Mouse (Mus musculus) CH12.LX (cell line): ENCODE data around the gene Arl15. TPM values are rescaled to one million over a fixed set of nuclear protein-coding genes. Genes with fewer than 3 reads are reported as not detected.

ENCODE experiments used
- DNase-seq: peaks from one replicate; pipeline ENCODE4 v3.0.0-alpha.2; 2013; ENCODE audit errors: extremely low read depth
- H3K27ac ChIP-seq: 2 replicates; pipeline ENCODE4 v1.5.1; 2012; ENCODE audit warnings: low read depth, mild to moderate bottlenecking, control low read depth, moderate library complexity; ENCODE audit not compliant: insufficient read depth
- H3K27me3 ChIP-seq: replicated peaks from 2 replicates; pipeline ENCODE3; 2012; ENCODE audit warnings: inconsistent platforms
- H3K36me3 ChIP-seq, 2 experiments: replicated peaks in 1 of 2; 2 replicates each; pipeline versions ENCODE3 to v1.6.1; 2012; ENCODE audit warnings: inconsistent platforms in 1 of 2, low read length in 1 of 2, mild to moderate bottlenecking in 1 of 2, mixed read lengths in 1 of 2, moderate library complexity in 1 of 2; ENCODE audit not compliant: control insufficient read depth in 1 of 2, insufficient read depth in 1 of 2
- H3K4me1 ChIP-seq, 2 experiments: 2 replicates each; pipeline ENCODE4 v1.6.1; 2012; ENCODE audit warnings: inconsistent platforms in 1 of 2, moderate library complexity in 1 of 2; ENCODE audit not compliant: insufficient read depth in 2 of 2, control insufficient read depth in 1 of 2
- H3K4me2 ChIP-seq: 2 replicates; pipeline ENCODE4 v1.6.1; 2012; ENCODE audit warnings: low read depth, mild to moderate bottlenecking, control low read depth; ENCODE audit not compliant: poor library complexity, insufficient read depth, severe bottlenecking
- H3K4me3 ChIP-seq, 3 experiments: fragments of 150-350 bp in 1 of 3; sonication (generic) in 1 of 3; replicated peaks in 1 of 3; 2 replicates each; pipeline versions ENCODE3 to v1.5.1; 2011 to 2012; ENCODE audit warnings: low read depth in 2 of 3, low read length in 2 of 3, mild to moderate bottlenecking in 2 of 3, moderate library complexity in 2 of 3, control low read depth in 1 of 3, improper control_type of control experiment in 1 of 3, inconsistent platforms in 1 of 3, mixed read lengths in 1 of 3; ENCODE audit not compliant: poor library complexity in 1 of 3
- H3K79me2 ChIP-seq: replicated peaks from 2 replicates; pipeline ENCODE4 v1.6.1; 2012; ENCODE audit warnings: mild to moderate bottlenecking, moderate library complexity; ENCODE audit not compliant: control insufficient read depth, poor library complexity, insufficient read depth, severe bottlenecking; ENCODE audit errors: extremely low read depth
- H3K9ac ChIP-seq: 2 replicates; pipeline ENCODE4 v1.6.1; 2012; ENCODE audit warnings: low read depth, mild to moderate bottlenecking, control low read depth, moderate library complexity; ENCODE audit not compliant: insufficient read depth
- H3K9me3 ChIP-seq: replicated peaks from 2 replicates; pipeline ENCODE3; 2012; ENCODE audit warnings: low read length, inconsistent platforms, mixed read lengths
- BHLHE40 ChIP-seq: IDR thresholded peaks from 2 replicates; pipeline ENCODE4 v1.6.1; 2011; ENCODE audit warnings: mild to moderate bottlenecking, low read depth, low read length, improper control_type of control experiment
- CHD2 ChIP-seq: IDR thresholded peaks from 2 replicates; pipeline ENCODE4 v1.6.1; 2011; ENCODE audit warnings: low read length, improper control_type of control experiment
- CTCF ChIP-seq, 2 experiments: IDR thresholded peaks in 1 of 2; conservative IDR thresholded peaks in 1 of 2; 2 replicates each; pipeline ENCODE4 v1.5.1; 2011 to 2012; ENCODE audit warnings: low read depth in 2 of 2, low read length in 2 of 2, improper control_type of control experiment in 1 of 2, inconsistent platforms in 1 of 2, mild to moderate bottlenecking in 1 of 2, moderate library complexity in 1 of 2
- E2F4 ChIP-seq: IDR thresholded peaks from 2 replicates; pipeline ENCODE4 v1.6.1; 2011; ENCODE audit warnings: low read depth, low read length, improper control_type of control experiment; ENCODE audit not compliant: insufficient replicate concordance
- ELF1 ChIP-seq: IDR thresholded peaks from 2 replicates; pipeline ENCODE4 v1.6.1; 2014; ENCODE audit warnings: low read depth, mild to moderate bottlenecking, inconsistent platforms, low read length, improper control_type of control experiment
- EP300 ChIP-seq: IDR thresholded peaks from 2 replicates; pipeline ENCODE4 v1.6.1; 2011; ENCODE audit warnings: low read length, improper control_type of control experiment
- ETS1 ChIP-seq: conservative IDR thresholded peaks from 2 replicates; pipeline ENCODE4 v1.6.1; 2012; ENCODE audit warnings: low read depth, mild to moderate bottlenecking, inconsistent platforms, low read length, improper control_type of control experiment, moderate library complexity
- HCFC1 ChIP-seq: IDR thresholded peaks from 2 replicates; pipeline ENCODE4 v1.6.1; 2012; ENCODE audit warnings: low read depth, mild to moderate bottlenecking, inconsistent platforms, low read length, improper control_type of control experiment
- IRF4 ChIP-seq: IDR thresholded peaks from 2 replicates; pipeline ENCODE4 v1.6.1; 2014; ENCODE audit warnings: low read depth, mild to moderate bottlenecking, inconsistent platforms, low read length, improper control_type of control experiment
- JUN ChIP-seq: IDR thresholded peaks from 2 replicates; pipeline ENCODE4 v1.6.1; 2011; ENCODE audit warnings: low read depth, mild to moderate bottlenecking, low read length, improper control_type of control experiment, moderate library complexity; ENCODE audit not compliant: insufficient read depth
- NRF1 ChIP-seq: IDR thresholded peaks from 2 replicates; pipeline ENCODE4 v1.6.1; 2014; ENCODE audit warnings: low read depth, mild to moderate bottlenecking, inconsistent platforms, low read length, improper control_type of control experiment, moderate library complexity
- PAX5 ChIP-seq: IDR thresholded peaks from 2 replicates; pipeline ENCODE4 v1.6.1; 2012; ENCODE audit warnings: low read length, inconsistent platforms, mixed read lengths
- RCOR1 ChIP-seq: conservative IDR thresholded peaks from 2 replicates; pipeline ENCODE4 v1.6.1; 2012; ENCODE audit warnings: low read depth, mild to moderate bottlenecking, inconsistent platforms, low read length, improper control_type of control experiment
- SIN3A ChIP-seq: IDR thresholded peaks from 2 replicates; pipeline ENCODE4 v1.6.1; 2012; ENCODE audit warnings: low read length, improper control_type of control experiment, inconsistent platforms
- TBP ChIP-seq: conservative IDR thresholded peaks from 2 replicates; pipeline ENCODE4 v1.6.1; 2011; ENCODE audit warnings: low read depth, low read length, improper control_type of control experiment
- ZC3H11A ChIP-seq: IDR thresholded peaks from 2 replicates; pipeline ENCODE4 v1.6.1; 2012; ENCODE audit warnings: low read depth, mild to moderate bottlenecking, inconsistent platforms, low read length, improper control_type of control experiment
- ZKSCAN1 ChIP-seq: IDR thresholded peaks from 2 replicates; pipeline ENCODE4 v1.6.1; 2012; ENCODE audit warnings: low read depth, inconsistent platforms, low read length, improper control_type of control experiment, borderline replicate concordance
- ZNF384 ChIP-seq: IDR thresholded peaks from 2 replicates; pipeline ENCODE4 v1.6.1; 2012; ENCODE audit warnings: low read depth, low read length, improper control_type of control experiment, inconsistent platforms
- dilution Hi-C: fragments of 300-500 bp; cut with MboI; formaldehyde crosslinking; loops from 2 replicates; pipeline ENCODE4 v1.14.3; 2020; ENCODE audit warnings: low sequenced_read_pairs; ENCODE audit not compliant: extremely low pct_unique_long_range_greater_than_20kb, extremely low pct_ligation_motif_present
- in situ Hi-C: fragments of 300-500 bp; cut with MboI; formaldehyde crosslinking; loops from 3 replicates; pipeline ENCODE4 v1.14.3; 2019; ENCODE audit warnings: low sequenced_read_pairs, low pct_ligation_motif_present, low pct_unique_long_range_greater_than_20kb, mixed read lengths
- polyA plus RNA-seq: library from polyadenylated mRNA; unstranded; fragments of >175 nt; gene quantifications from 2 replicates; pipeline ENCODE4 v1.2.1, GENCODE M21; 2012; ENCODE audit warnings: low read depth; ENCODE audit not compliant: insufficient read length
- total RNA-seq, 2 experiments: library from RNA; depleted of rRNA; stranded (reverse); fragments of 300-350 nt in 1 of 2; fragments of >200 nt in 1 of 2; gene quantifications; 2 replicates each; pipeline ENCODE4 v1.2.3; 2012 to 2014

Gene Arl15
- total and polyA plus RNA-seq, 3 experiments: 2.2 to 5.2 (median 4.8) TPM

DNA sequence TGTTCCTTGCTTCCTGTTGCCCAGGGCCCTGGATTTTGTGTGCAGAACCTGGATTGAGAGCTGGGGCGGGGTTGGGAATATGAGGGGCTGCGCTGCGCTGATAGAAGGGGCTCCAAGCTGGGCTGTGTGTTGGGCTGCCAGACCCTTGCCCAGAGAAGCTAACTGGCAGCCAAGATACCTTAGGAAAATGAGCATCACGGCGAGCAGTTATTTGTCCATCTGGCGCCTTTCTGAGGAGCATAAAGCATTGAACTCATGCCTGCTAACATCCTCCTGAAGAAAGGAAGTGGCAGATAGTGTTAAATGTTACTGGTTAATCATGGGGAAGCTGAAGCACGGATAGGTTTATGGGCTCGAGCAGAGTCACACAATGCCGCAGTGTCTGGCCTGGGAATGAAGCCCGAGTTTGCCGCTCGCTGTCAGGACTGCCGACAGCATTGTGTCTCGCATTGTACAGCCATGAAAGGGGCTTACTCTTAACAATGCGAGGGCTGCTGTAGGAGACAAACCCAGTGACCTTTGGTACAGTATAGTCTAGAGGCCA is 123.6 kb downstream of the Arl15 start:
- Histone ChIP-seq H3K36me3 (peaks cover 0 to 17% of the 10 kb centered on the region in 2 experiments), H3K27me3 (no peaks in the 10 kb centered on the region), H3K9me3 (no peaks in the 10 kb centered on the region), H3K9ac (no peak overlapping the region), H3K4me3 (no peak overlapping the region), H3K79me2 (no peaks in the 10 kb centered on the region), H3K27ac (no peak overlapping the region), H3K4me1 (no peaks in the 10 kb centered on the region), H3K4me2 (no peak overlapping the region)
- DNase-seq: no peak
- in situ Hi-C loops: no loop called here
- TF ChIP-seq ELF1 (no peak), HCFC1 (no peak), RCOR1 (no peak), EP300 (no peak)
- dilution Hi-C loops: no loop called here

DNA sequence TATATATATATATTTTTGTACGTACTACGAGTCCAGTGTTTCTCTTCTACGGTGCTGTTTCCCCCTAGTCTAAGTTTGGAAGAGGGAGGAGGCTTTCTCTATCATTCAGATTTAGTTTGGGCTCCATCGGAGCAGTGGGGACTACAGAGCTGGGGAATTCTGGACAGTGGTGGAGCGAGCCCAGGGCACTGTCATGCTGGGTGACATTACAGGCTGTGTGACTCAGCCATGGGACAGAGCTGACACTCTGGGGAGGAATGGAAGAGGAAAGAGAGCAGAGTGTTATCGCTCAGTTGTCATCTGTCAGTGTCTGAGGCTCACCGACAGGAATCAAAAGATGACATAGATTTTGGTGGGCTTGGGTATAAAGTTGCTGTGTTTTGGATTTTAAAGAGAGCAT is 124.4 kb downstream of the Arl15 start:
- in situ Hi-C loops: no loop called here
- Histone ChIP-seq H3K4me2 (no peak overlapping the region), H3K36me3 (peaks cover 0 to 25% of the 10 kb centered on the region in 2 experiments), H3K79me2 (no peaks in the 10 kb centered on the region), H3K4me1 (no peaks in the 10 kb centered on the region), H3K9ac (no peak overlapping the region), H3K9me3 (no peaks in the 10 kb centered on the region), H3K27ac (no peak overlapping the region), H3K4me3 (no peak overlapping the region), H3K27me3 (no peaks in the 10 kb centered on the region)
- no peak for DNase-seq
- dilution Hi-C loops: no loop called here
- TF ChIP-seq PAX5 (no peak), ETS1 (no peak), TBP (no peak), JUN (no peak)

DNA sequence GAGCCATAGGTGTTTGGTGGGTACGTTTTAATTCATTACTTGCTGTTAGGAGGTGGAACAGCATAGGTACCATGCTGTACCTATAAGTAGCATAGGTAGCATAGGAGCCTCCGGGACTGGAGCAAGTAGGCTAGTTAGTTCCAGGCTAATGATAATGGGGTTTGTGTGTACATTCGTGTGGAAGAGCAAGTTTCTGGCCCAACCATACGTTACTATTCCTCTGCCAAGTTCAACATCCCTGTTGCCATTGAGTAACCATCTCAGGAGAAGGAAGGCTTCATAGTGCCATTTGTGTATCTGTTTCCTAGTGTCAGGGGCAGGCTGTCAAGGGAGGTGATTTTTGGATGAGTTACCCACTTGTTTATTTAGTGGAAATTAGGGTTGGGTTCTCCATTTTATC is 141.4 kb downstream of the Arl15 start:
- H3K9me3 ChIP-seq: no peaks in the 10 kb centered on the region
- no peak for DNase-seq
- in situ Hi-C loops: no loop called here

More for the DNA sequence above, 141.4 kb downstream of the Arl15 start:
- H3K27me3 ChIP-seq: no peaks in the 10 kb centered on the region
- dilution Hi-C loops: no loop called here
- no peak overlapping the region for H3K4me2 ChIP-seq
- H3K36me3 ChIP-seq: peaks cover 0 to 12% of the 10 kb centered on the region in 2 experiments
- no peaks in the 10 kb centered on the region for H3K79me2 ChIP-seq
- no peak overlapping the region for H3K4me3 ChIP-seq
- H3K9ac ChIP-seq: no peak overlapping the region
- no peak overlapping the region for H3K27ac ChIP-seq
- TF ChIP-seq ELF1 (no peak), ZKSCAN1 (no peak), RCOR1 (no peak), IRF4 (no peak), E2F4 (no peak), TBP (no peak), ZNF384 (no peak), NRF1 (no peak), SIN3A (no peak), BHLHE40 (no peak), CHD2 (no peak), PAX5 (no peak), CTCF (conservative IDR thresholded peaks at IDR 0.05 in 1 of 2, IDR thresholded peaks at IDR 0.05 in 1 of 2; ENCODE audit: low read depth in 2 of 2, low read length in 2 of 2) (no peak), ZC3H11A (no peak)
- peaks cover 1 to 4% of the 10 kb centered on the region in 2 experiments for H3K4me1 ChIP-seq
